Mouse (Mus musculus) natural killer cell, adult 2 months (primary cell): ENCODE data around the gene Ehbp1.

Experiments used
- DNase-seq, 2 experiments: peaks; one replicate each; pipeline ENCODE4 v3.0.0; 2022; ENCODE audit warnings: low spot score in 2 of 2

Ehbp1 gene

DNA sequence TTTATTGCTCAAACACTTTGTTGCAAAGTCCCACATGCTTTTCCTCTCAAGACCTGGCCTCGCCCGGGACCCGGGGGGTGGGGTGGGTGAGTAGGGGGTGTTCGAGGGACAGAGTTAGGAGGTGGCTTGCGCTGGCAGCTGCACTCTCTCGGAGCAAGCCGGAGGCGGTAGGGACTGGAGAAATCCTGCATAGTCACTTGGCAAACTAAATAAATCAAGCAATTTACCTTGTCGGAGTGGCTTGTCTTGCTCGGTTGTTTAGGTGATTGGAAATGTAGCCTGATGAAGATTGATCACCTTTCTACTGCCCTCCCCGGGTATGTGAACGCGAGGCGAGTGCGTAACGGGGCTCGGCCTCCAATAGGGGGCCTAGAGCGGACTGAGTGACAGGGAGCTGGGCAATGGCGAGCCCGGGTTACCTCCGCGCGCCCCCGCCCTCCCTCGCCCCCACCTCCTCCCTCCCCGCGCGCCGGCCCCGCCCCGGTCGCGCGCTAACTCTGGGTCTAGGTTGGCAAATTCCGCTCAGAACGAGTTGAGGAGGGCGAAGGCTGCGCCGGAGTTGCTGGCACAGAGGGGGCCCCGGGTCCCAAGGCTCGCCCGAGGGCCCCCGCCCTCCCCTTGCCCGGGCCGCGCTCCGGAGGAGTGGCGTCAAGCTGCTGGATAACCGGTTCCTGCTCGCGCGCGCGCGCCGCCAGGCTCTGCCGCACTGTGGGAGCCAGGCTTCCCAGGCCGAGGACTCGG is 340.6 kb downstream of the Ehbp1 start:
- DNase-seq, result no peak

DNA sequence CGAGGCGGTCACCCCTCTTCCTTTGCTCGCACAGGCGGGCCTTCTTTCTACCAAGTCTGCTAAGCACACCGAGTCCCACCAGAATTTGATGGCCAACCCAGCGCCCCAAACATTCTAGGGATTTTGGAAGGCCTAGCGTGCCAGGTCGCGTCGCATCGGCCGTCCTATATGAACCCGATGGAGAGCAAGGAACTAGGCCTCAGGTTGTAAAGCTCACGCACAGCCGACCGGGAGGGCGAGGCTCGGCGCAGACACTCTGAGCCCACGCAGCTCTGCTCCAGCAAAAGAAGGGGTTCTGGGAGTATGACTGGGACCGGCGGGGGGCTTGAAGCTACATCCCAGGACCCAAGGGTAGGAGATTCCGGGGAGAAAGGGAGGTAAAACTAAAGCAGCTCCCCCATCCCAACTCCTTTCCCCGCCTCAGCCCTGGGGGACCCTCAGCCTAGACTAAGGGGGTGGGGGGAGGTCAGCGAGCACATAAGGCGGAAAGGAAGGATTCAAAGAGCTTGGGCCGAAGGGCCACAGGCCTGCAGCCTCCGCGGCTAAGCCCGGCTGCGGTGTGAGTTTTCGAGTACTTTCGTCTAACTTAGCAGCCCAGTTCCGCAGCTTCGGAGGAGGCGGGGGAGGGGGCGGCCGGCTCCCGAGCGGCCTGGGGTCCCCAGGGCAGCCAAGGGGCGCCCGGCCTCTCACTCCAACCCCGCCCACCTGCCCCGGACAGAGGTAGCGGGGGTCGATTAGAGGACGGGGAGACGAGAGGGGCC is 341.6 kb downstream of the Ehbp1 start:
- no peak for DNase-seq

DNA sequence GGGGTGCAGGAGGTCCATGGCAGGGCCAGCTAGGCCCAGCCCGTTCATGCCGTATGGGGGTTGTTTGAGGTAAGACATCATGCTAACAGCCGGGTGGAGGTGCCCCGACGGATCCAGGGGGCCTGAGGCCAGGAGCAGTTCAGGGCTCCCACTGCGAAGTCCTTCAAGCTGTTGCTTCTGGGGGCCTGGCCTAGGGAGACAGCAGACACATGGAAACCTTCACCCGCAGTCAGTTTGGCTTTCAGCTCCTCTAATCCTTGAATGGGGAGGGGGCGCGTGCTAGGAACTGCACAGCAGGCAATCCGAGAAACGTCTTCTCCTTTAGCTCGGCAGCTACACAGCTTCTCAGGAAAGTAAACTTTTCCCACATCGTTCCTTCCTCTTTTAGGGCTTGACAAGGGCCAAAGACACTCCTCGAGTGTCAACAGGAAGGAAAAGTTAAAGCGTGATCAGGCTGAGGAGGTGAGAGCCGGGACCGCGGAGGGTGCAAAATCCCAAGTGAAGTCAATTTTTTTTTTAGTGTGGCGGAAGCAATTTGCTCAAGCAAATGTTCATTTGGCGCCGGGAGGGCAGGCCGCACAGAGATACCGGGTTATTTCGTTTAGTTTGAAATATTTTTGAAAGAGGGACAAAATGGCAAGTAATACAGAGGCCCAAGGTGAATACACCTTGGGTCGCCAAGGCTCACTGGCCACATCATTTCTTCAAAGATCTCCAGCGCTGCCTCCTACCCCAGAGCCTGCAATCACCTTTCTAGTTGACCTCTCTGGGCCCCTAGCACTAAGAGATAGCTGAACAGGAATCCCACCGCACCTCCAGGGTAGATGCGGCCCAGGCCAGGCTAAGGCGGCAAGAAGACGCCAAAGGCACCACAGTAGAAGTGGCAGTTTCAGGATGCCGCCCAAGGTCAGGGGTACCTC is 342.4 kb downstream of the Ehbp1 start:
- no peak for DNase-seq

DNA sequence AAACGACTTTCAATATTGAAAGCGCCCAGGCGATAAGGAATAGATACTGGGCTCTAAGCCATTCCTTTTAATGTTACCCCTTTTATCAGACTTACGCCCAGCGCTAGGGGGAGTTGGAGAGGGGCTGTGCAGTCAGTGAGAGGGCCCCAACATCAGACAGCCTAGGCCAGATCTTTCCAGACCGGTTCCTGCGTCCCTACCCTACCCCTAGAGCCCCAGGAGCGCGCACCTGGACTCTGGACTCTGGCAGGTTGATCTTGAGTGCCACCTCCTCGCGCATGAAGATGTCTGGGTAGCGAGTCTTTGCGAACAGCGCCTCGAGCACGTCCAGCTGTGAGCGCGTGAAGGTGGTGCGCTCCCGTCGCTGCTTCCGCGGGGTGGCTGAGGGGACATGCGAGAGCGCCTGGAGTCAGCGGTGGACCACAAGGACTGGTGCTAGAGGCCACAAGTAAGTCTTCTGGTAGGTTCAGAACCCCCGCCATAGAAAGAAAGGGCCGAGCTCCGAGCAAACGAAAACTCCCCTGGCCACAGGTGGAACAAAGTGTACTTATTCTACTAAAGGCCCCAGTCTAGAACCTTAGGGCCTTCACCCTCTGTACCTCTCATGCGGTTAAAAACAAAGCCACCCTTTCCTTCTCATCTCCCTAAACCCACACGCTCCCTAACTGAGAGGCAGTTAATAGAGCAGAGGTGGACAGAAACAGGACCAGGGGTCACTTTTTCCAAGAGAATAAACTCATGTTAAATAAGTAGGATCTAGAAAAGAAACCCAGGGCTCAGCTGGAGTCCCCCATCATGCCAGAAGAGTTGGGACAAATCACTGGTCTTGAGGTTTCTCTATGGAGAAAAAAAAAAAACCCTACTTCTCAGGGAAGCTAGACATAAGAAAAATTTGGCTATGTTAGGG is 343.7 kb downstream of the Ehbp1 start:
- no peak for DNase-seq

DNA sequence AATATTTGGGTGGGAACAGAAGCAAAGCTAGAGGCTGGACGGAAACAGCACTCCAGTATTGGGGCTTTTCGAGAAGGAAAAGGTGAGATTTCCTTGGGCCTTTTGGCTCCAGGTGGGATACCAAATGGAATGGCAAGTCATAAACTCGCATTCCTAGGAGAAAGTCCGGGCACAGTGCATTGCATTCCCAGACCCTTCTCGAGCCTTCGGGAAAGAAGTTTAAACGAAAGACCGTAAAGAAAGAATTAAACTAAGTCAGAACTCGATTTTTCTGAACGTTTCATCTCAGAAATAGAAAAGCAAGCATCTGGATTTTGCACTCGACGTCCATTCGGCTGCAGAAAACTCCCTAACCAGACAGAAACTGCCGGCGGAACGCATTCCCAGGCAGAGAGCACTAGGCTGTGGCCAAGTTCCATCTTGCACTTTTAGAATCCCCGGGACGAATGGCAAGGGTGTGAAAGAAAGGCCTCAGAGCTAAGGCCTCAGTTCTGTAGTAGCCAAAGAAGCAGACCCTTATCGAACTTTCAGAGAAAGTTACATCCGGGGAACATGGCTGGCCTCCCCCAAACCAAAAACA is 344.4 kb downstream of the Ehbp1 start:
- DNase-seq, result no peak

DNA sequence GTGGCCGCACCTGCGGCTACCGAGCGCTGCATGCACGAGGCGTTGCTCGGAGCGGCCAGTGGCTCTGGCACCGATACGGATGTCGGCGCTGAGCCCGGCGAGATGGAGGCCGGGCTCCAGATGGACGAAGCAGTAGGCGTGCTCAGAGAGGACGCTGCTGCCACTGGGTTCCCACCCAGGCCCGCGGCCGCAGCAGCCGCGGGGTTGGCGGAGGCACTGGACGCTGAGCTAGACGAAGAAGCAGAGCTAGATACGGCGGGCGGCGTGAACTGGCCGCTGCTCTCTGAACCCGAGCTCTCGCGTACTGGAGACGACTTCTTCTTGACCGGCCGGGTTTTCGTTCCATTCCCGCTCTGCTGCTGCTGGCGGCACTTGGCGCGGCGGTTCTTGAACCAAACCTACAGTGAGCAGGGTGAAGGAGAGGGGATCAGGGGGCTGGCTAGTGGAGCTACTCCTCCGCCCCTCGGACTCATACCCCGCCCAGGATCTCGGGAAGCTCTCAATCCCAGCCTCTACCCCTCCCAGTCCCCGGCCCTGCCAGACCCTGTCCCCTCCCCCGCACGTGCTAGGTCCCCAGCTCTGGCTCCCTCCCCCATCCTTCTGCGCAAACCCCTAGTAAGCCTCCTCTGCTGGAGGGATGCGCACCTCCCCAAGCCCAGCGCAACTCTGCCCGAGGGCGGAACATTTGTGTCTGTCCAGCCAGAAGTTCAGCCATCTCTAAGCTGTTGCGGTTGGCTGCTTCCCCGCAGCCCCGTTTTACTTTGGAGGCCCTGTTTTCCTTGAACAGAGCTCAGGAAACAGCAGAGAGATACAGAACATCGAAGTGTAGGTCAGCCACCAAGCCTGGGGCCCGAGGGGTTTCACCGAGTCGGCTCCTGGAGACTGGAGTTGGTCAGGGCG is 345.2 kb downstream of the Ehbp1 start:
- DNase-seq, result no peak

DNA sequence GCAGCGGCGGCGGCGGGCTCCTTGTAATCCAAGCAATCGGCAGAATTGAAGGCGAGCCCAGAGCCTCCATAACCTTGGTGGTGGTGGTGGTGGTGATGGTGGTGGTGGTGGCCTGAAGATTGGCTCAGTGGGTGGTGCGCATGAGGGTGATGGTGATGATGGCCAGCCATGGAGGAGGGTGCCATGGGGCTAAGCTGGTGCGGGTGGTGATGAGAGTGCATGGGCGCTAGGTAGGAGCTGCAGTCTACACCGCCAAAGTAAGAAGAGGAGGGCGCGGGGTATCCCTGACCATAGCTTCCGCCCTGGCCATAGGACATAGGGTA is 345.8 kb downstream of the Ehbp1 start:
- no peak for DNase-seq

DNA sequence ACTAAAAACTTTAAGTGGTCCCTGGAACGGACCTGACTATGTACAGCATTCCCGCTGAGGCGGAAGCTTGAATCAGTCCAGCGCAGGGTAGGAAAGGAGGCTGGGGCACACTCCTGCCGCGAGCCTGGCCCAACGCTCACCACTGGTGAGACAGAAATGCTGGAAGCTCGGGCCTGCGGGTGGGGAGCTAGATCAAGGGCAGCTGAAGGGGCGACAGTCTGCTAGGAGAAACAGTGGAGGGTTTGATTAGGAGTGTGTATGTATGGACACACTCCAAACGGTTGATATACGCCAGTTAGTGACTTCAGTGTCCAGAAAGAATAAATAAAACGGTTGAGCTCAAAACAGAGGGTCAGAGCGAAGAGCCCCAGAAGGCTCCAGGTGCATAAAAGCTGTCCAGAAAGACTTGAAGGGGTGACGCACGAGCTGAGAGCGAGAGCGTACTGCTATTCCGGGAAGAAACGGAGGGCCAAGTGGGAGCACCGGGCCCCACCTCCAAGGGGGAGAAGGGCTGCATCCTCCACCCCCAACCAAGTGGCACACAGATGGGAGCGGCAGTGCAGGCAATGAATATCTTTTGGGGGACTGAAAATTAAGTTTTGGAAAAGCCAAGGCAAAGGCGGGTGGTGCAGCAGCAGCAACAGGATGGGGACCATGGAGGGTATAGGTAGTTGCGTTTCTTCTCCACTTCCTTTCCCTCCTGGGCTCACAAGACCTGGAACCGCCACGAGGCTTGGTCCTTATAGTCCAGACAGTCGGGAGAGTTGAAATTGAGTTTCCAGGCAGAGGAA is 346.4 kb downstream of the Ehbp1 start:
- DNase-seq, result no peak

DNA sequence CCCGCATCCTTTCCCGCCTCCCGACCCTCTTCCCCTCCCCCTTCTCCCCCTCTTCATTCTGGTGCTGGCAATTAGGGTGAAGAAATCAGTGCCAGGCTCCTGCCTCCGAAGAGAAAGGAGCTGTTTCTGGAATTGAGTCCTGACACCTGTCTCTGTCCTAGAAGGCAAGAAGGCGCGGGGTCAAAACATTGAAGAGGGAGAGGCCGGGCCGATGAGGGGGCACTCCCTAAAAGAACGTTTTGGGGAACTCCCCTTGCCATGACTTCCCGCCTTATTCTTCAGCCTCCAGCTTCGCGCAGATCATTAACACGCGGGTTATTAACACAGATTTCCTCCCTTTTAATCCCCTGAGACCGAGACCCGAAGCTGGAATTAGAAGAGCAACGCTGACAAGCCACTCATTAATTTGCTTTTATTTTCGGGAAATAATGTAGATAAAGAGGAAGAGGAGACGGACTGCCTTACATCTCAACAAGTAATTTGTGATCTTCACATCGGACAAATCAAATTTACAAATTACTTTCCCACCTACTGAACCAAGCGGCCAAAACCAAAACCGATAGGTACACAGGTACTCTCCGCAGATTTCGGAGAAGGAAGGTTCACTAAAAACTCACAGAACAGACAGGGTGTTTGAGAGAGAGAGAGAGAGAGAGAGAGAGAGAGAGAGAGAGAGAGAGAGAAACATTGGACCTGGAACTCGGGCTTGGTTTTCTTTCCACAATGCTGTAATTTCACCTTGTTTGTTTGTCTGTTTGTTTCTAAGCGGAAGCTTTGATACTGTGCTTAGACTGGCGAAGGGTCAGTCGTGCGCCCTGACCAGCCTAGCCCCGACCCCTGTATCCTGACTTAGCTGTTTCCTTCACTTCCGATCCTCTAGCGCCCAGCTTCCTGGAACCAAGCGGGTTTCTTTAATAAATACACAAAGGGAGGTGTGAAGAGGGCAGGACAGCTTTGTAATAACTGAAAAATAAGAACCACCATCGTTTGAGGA is 347.4 kb downstream of the Ehbp1 start:
- no peak for DNase-seq

DNA sequence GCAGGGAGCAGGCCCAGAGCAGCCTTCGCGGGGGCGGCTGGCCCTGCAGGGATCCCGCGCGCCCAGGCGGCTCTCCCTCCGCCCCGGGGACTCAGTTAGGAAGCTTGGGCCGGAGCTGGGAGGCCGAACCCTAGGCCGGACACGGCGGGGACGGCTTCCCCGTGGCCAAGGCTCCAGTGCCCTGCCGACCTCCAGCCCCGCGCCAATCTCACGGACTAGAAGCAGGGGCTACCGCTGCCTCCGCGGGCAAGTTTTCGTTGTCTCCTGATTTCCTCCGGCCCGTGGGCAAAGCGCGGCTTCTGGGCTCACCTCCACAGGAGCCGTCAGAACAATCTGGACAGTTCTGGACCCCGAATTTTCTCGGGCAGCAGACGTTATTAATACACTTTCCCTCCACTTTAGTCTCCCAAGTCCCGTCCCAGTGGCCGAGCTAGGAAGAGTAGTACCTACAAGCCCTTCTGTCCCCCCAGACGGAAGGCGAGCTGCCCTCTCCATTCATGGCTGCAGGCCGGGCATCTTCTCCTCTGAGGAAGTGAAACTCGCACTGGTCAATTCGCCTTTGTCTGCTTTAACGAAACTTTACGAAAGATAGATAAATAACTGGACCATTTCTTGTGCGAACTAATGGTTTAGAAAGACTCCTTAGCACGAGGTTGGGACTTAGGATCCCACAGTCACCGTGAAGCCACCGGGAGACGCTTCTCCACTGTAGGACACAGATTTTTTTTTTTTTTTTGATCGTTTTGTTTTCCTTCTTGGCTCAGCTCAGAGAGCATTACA is 348.3 kb downstream of the Ehbp1 start:
- no peak for DNase-seq

DNA sequence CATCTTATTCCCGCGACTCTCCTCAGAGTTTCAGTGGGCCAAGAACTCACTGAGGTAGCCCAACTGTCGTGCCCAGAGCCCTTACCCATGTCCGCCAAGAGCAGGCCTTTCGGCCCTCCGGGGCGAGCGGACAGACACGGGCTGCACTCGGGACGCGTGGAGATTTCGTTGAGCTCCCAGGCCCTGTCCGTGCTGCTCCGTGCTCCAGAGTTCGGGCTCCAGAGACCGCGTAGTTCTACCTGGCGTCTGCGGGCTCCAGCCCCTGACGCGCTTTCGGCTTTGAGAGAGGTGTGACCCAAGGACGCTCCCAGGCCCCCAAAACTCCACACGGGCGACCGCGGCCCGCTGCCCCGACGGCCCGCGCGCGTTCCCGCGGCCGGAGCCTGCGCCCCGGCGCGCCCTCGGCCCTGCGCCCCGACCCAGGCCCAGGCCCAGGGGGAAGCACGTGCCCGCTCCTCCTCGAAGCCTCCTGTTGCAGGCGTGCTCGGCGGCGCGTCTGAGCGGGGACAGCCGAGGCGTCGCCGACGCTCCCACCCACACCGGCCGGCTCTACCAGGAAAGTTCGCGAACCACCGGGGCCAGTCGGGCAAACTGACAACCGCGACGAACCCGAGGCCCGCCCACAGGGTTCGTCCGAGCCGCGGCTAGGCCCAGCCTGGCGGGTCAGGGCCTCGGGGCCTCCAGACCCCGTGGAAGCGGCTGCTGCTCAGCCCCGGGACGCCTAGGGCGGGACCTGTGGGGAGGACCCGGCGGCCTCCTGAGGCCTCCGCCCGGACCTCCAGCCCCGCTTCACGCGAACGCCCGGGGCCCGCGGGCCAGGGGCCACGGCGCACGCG is 349.1 kb downstream of the Ehbp1 start:
- no peak for DNase-seq

DNA sequence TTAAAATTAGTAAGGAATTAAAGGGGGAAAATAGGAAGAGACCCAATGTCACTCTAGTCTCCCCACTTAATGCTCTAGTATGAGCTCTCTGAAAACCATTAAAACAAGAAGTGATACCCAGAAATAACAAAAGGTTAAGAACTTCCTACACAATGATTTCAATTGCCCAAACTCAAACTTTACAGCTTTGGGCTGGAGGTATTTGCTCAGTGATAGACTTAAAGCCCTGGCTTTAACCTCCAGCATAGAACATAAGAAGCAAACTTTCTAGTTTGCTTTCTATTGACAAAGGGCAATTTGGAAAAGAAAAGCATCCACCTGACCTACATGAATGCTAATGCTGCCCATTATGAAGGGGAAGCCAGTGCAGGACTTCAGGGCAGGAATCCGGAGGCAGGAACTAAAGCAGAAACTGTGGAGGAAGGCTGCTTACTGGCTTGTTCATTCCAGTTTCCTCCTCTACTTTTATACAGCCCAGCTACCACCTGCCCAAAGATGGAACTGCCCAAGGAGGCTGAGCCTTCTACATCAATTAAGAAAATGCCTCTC is 353.6 kb downstream of the Ehbp1 start:
- DNase-seq, result no peak

DNA sequence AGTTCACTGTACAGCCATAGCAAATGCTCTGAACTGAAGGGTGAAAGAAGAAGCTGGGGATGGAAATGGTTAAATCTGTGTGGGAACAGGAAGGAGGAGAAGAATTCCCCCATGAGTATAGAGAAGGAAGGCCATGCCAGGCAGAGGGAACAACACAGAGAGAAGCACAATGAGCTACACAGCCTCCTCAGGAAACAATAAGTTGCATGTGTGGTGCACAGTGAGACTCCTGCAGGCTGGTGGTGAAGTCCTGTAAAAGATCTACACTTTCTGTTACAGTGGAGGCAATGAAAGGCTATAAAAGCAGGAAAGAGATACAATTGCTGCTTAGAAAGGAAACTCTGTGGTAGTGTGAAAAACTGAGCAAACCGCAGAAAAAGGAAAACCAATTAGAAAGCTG is 357.0 kb downstream of the Ehbp1 start:
- no peak for DNase-seq

DNA sequence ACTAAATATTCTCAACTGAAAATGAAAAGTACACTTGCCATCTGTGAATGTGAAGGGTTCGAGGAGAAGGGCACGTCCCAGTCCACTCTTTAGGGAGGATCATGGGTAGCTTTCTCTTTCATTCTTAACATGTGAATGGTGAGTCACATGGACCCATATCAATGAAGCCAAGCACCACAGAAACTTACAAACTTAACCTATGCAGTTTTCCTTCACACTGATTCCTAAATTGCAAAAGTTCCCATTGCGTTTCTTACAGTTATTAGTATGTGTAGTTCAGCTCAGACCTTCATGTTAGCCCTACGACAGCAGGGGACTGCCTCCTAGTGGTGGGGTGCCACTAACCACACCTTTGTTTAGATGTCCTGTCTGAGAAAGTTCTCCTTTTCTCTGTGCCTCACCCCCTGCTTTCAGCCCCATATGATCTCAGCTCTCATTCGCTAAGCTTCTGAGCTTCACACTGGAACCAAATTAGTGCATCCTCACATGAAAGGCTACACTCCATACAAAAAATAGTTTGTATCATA is 368.0 kb downstream of the Ehbp1 start:
- no peak for DNase-seq

DNA sequence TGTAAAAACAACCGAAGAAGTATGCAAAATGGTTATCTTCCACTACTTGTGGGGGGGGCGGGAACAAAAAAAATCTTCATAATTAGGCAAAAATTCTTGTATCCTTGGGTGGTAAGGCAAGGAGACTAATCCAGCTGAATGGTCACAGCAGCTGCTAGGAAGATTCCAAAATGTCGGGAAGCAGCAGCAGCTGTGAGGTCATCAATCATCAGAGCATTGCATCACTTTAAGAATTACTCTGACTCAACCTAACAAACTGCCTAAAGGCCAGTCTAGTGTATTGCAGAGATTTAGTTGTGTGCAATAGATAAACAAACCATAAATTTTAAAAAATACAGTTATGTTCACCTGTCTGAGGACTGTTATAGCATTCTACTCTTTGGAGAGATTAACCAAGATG is 368.5 kb downstream of the Ehbp1 start:
- no peak for DNase-seq

DNA sequence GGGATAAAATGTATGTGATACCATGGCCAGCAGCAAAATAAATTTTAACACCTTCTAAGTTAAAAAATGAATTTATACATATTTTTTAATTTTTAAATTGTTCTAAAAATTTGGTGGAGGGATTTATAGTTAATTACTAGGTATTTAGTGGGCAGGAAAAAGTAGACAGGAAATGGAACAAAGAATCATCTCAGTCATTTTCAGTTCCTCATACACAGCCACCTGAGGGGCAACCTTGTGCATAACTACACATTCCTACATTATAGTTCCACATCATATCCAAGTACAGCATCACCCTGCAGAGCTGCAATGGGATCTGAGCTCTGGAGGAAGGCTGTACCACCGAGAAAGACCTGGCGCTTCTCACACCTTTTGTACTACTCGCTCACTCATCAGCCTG is 373.2 kb downstream of the Ehbp1 start:
- no peak for DNase-seq
